Mouse (Mus musculus) liver, embryonic 14.5 days (tissue): ENCODE measurements around the gene Rpl3l. TPM values are rescaled to one million over a fixed set of nuclear protein-coding genes. Genes with fewer than 3 reads are reported as not detected.
"Not testable (repeated sequence)": the region's sequence is repeated elsewhere in the genome, so short reads cannot be mapped to it uniquely, and the experiment has no call there.

Experiments
- ATAC-seq: fragments of 200-750 bp; cut with Nextera tagmentation; 2 replicates; pipeline ENCODE4 v1.8.0; 2017; ENCODE audit warnings: moderate number of reproducible peaks, mild to moderate bottlenecking, moderate library complexity; ENCODE audit not compliant: insufficient read depth
- DNase-seq, 3 experiments: peaks; one replicate each; pipeline ENCODE4 v3.0.0-alpha.2; 2012 to 2013; ENCODE audit warnings: low read depth in 3 of 3, low spot score in 3 of 3
- H3K27ac ChIP-seq: fragments of 300-500 bp; sonication (generic); 2 replicates; pipeline ENCODE4 v1.5.1; 2014; ENCODE audit warnings: moderate library complexity, mild to moderate bottlenecking, control low read depth, inconsistent platforms
- H3K27me3 ChIP-seq: fragments of 300-500 bp; sonication (generic); 2 replicates; pipeline ENCODE4 v1.6.1; 2014; ENCODE audit warnings: mild to moderate bottlenecking, low read length, moderate library complexity; ENCODE audit not compliant: control insufficient read depth, insufficient read depth
- H3K36me3 ChIP-seq: fragments of 300-500 bp; sonication (generic); replicated peaks from 2 replicates; pipeline ENCODE4 v1.6.1; 2014; ENCODE audit warnings: low read depth; ENCODE audit not compliant: control insufficient read depth, insufficient read depth
- H3K4me1 ChIP-seq, 2 experiments: fragments of 200-500 bp in 1 of 2; fragments of 300-500 bp in 1 of 2; sonication (generic) in 1 of 2; replicated peaks; 2 replicates each; pipeline ENCODE4 v1.6.1; 2012 to 2014; ENCODE audit warnings: antibody characterized with exemption in 1 of 2, inconsistent platforms in 1 of 2, low read length in 1 of 2; ENCODE audit not compliant: control insufficient read depth in 2 of 2, insufficient read depth in 2 of 2
- H3K4me2 ChIP-seq: fragments of 300-500 bp; sonication (generic); 2 replicates; pipeline ENCODE4 v1.6.1; 2014; ENCODE audit warnings: low read depth, mild to moderate bottlenecking, control low read depth, moderate library complexity
- H3K4me3 ChIP-seq, 2 experiments: fragments of 200-500 bp in 1 of 2; fragments of 300-500 bp in 1 of 2; sonication (generic) in 1 of 2; 2 replicates each; pipeline ENCODE4 v1.5.1; 2012 to 2014; ENCODE audit warnings: low read depth in 2 of 2, low read length in 2 of 2, mild to moderate bottlenecking in 2 of 2, control low read depth in 1 of 2, inconsistent platforms in 1 of 2, moderate library complexity in 1 of 2; ENCODE audit not compliant: insufficient read depth in 1 of 2
- H3K9ac ChIP-seq: fragments of 300-500 bp; sonication (generic); replicated peaks from 2 replicates; pipeline ENCODE4 v1.6.1; 2014; ENCODE audit warnings: mild to moderate bottlenecking, control low read depth, moderate library complexity
- H3K9me3 ChIP-seq: fragments of 300-500 bp; sonication (generic); 2 replicates; pipeline ENCODE4 v1.6.1; 2016; ENCODE audit warnings: low read length, mixed read lengths; ENCODE audit not compliant: control insufficient read depth
- CTCF ChIP-seq: IDR thresholded peaks from 2 replicates; pipeline ENCODE4 v1.5.1; 2016; ENCODE audit warnings: antibody characterized with exemption, low read depth, control low read depth
- EP300 ChIP-seq: IDR thresholded peaks from 2 replicates; pipeline ENCODE4 v1.6.1; 2016; ENCODE audit warnings: antibody characterized with exemption, low read depth
- WGBS: fragments of 180-500 bp; shearing (Covaris S2); extraction: QIAGEN DNeasy Blood & Tissue Kit; methylation state at CpG from one replicate; pipeline ENCODE4 v1.1.7; 2014; ENCODE audit not compliant: insufficient replicate concordance; 5-methylcytosine and 5-hydroxymethylcytosine counted together
- polyA plus RNA-seq, 2 experiments: library from polyadenylated mRNA; depleted of rRNA in 1 of 2; stranded (reverse) in 1 of 2; unstranded in 1 of 2; fragments of >200 nt; fragmentation: Nextera tagmentation in 1 of 2; extraction: Ambion mirVana in 1 of 2; gene quantifications; 2 replicates each; pipeline versions ENCODE4 v1.2.1 to v1.2.3; 2012 to 2014

Gene Rpl3l
- polyA plus RNA-seq, 2 experiments: 0.03 TPM; not detected in 1

DNA sequence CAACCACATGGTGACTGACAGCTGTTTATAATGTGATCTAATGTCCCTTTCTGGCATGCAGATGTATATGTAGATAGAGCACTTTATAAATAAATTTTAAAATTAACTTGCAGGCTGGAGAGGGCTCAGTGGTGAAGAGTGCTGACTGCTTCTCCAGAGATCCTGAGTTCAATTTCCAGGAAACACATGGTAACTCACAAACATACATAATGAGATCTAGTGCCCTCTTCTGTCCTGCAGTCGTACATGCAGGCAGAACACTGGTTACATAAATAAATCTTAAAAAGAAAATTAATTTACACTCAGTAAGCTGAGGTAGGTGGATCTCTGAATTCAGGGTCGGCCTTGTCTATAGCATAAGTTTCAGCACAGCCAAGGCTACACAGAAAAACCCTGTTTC, 19.0 kb upstream of the Rpl3l start:
- Histone ChIP-seq H3K27ac (no peak overlapping the region), H3K4me2 (peak overlapping the region; percentile 97), H3K9me3 (no peaks in the 10 kb centered on the region), H3K9ac (no peak overlapping the region), H3K4me3 (peak overlapping the region in 1 of 2 experiments; percentile 86; a peak in 2 of 4 replicates), H3K4me1 (peaks cover 12 to 14% of the 10 kb centered on the region in 2 experiments), H3K36me3 (peaks cover 3% of the 10 kb centered on the region; the same call in 1 of the 2 replicates), H3K27me3 (no peaks in the 10 kb centered on the region)
- WGBS: 18% methylated on average over 2 of the region's 2 CpGs
- ATAC-seq (no peak), DNase-seq (peak in 1 of 3 experiments; percentile 61)
- TF ChIP-seq CTCF: peak; percentile 58; the same call in 1 of the 2 replicates
- no peak for TF ChIP-seq EP300

DNA sequence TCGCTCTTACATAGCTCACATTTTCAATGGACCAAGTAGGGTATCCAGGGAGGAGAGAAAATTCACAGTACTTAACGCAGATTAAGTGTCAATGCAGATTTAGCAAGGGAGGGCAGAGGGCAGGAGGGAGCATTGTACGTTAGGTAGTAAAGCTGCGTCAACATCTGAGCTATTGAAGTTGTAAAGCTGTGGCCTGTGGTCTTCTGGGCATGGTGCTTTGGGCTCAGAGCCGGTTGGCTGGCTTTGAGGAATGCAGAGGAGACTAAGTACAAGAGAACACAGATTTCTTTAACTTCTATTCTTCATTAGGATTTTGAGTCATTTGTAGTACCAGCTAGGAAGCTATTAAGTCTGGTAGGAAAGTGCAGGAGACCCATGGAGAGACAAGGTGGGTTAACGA, 12.1 kb upstream of the Rpl3l start:
- Histone ChIP-seq H3K4me2 (no peak overlapping the region), H3K9me3 (no peaks in the 10 kb centered on the region), H3K27me3 (no peaks in the 10 kb centered on the region), H3K4me3 (no peak overlapping the region), H3K27ac (no peak overlapping the region), H3K4me1 (peaks cover 2 to 6% of the 10 kb centered on the region in 2 experiments), H3K36me3 (peaks cover under 1% of the 10 kb centered on the region; the same call in 1 of the 2 replicates), H3K9ac (no peak overlapping the region)
- WGBS: 81% methylated on average over 6 of the region's 6 CpGs
- ATAC-seq: no peak
- DNase-seq: no peak
- TF ChIP-seq CTCF (no peak), EP300 (no peak)

DNA sequence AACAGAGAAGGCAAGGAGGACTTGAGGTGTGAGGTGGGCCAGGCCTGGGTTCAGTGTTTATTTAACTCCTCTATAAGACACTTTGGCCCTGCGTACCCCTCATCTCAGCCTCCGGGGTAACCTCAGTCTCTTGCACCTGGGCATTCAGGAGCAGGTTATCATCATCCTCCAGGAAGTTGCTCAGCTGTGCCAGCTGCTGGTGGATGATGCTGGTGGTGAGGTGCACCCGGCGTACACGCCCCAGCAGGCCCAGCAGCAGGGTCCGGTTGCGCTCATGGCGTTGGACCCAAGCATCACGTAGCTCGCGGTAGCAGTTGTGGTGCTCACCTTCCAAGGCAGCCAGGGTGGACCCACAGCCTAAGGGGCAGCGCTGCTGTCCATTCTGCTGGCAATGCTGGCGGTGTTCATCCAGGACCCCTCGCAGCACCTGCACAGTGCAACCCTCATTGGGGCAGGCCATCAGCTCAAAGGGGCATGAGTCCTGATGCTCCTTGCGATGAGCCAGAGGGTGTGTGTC, 11.4 kb upstream of the Rpl3l start:
- DNase-seq (no peak), ATAC-seq (no peak)
- TF ChIP-seq EP300: no peak
- TF ChIP-seq CTCF: no peak
- 89% methylated on average over 15 of the region's 15 CpGs for WGBS
- no peaks in the 10 kb centered on the region for H3K9me3 ChIP-seq
- H3K9ac ChIP-seq: no peak overlapping the region
- no peak overlapping the region for H3K4me2 ChIP-seq
- H3K27ac ChIP-seq: no peak overlapping the region
- no peak overlapping the region for H3K4me3 ChIP-seq
- peaks cover 5% of the 10 kb centered on the region for H3K36me3 ChIP-seq
- no peaks in the 10 kb centered on the region for H3K27me3 ChIP-seq
- peaks cover 2 to 6% of the 10 kb centered on the region in 2 experiments for H3K4me1 ChIP-seq

DNA sequence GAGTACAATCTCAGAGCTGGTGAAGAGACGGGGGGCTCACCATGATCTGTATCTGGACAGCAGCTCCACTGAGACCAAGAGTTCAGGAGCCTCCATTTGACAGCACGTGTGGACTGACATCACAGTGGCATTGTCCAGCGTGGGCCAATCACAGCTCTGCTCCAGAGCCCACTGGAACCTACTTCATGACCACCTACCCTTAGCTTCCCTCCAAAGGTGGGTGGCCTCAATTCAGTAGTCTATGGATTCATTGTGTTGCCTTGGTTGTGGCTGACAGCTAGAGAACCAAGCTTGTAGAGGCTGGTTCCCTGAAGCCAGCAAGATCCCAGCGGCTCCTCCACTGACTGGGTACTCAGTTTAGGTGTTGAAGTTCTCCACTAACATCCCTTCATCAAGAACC, 9.7 kb upstream of the Rpl3l start, which contains the start of the genes Rnf151 and Rps2:
Gene Rnf151 (minus strand): TSS at position 121 of the 400 bp plus-strand sequence.
Gene Rps2 (plus strand): TSS at position 174 of the 400 bp plus-strand sequence.
- H3K4me1 ChIP-seq: peaks cover 10 to 17% of the 10 kb centered on the region in 2 experiments
- no peak for ATAC-seq
- no peaks in the 10 kb centered on the region for H3K9me3 ChIP-seq
- WGBS: 64% methylated on average over 4 of the region's 4 CpGs
- H3K27me3 ChIP-seq: no peaks in the 10 kb centered on the region
- peak within 1 kb of the TSS; percentile 26; the same call in 1 of the 2 replicates for H3K27ac ChIP-seq
- H3K4me3 ChIP-seq: peak within 1 kb of the TSS; percentile 96 to 97
- peak within 1 kb of the TSS; percentile 92 for H3K4me2 ChIP-seq
- peaks cover 19% of the 10 kb centered on the region for H3K36me3 ChIP-seq
- no peak for DNase-seq
- H3K9ac ChIP-seq: peak within 1 kb of the TSS; percentile 95
- TF ChIP-seq EP300 (no peak), CTCF (no peak)

DNA sequence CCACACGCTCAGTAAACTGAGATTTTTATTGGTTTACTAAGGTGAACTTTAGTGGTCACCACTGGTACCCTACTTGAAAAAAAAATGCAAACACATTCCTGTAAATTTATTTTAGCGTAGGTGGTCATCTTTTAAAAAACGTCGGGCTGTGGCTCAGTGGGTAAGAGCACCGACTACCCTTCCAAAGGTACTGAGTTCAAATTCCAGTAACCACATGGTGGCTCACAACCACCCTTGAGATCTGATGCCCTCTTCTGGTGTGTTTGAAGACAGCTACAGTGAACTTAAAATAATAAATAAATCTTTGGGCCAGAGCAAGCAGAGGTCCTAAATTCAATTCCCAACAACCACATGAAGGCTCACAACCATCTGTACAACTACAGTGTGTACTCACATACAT, 8.7 kb upstream of the Rpl3l start:
- peaks cover 16 to 22% of the 10 kb centered on the region in 2 experiments for H3K4me1 ChIP-seq
- H3K27me3 ChIP-seq, ATAC-seq, H3K27ac ChIP-seq, H3K9me3 ChIP-seq, DNase-seq: not testable (repeated sequence)
- 30% methylated on average over 5 of the region's 5 CpGs for WGBS
- H3K4me3 ChIP-seq: peak overlapping the region; percentile 96 to 97
- H3K4me2 ChIP-seq: peak overlapping the region; percentile 92
- H3K36me3 ChIP-seq: peaks cover 19% of the 10 kb centered on the region
- TF ChIP-seq CTCF: peak; percentile 30; the same call in 1 of the 2 replicates
- H3K9ac ChIP-seq: peak overlapping the region; percentile 95
